13 mouse cellular contexts compared by ENCODE assay signal in the genomic region with DNA sequence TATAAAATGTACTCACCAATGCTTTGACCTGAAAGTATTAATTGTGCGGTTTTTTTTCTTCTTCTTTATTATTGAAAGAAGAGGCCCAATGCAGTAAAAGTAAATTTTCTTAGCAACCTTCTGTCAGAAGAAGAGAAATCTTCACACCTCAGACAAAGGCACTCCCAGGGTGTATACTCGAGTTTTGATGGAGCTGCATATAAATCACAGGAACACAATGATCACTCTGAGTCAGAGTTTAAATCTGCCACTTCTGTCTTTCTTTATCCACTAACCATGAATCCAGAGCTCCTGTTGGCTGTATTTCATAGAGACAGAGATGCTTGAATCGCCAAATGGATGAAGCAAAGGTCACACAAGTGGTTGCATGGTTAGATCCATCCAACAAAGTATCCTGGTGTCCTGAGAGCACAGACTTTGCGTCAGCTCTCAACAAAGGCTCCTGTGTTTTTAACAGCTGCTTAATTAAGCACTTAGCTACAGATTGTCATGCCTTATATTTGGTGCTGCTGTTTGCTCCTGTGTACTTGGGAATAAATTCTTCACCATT.
"Had no signal": no experiment of that assay in that cellular context is flagged by ENCODE, and none has a peak within 500 bp of the region (broad histone marks: within the 10 kb centered on the region; RNA-seq: fewer than 3 reads in every experiment).

No protein-coding gene starts in this region.

- H3K9ac ChIP-seq: kidney, embryonic 15.5 days; limb, embryonic 13.5 days; liver, embryonic 14.5 days had no signal

- H3K36me3 ChIP-seq: kidney, embryonic 15.5 days; limb, embryonic 13.5 days; midbrain, embryonic 10.5 days had no signal

- H3K4me3 ChIP-seq: kidney, embryonic 15.5 days; limb, embryonic 13.5 days; midbrain, embryonic 10.5 days; myocyte had no signal

- H3K27me3 ChIP-seq: kidney, embryonic 15.5 days; limb, embryonic 13.5 days had no signal

- DNase-seq: kidney, adult 18-20 months; kidney, postnatal 14 days; left cerebral cortex, postnatal 4 days; lung, adult 18-20 months; midbrain, embryonic 14.5 days; retina, postnatal 1 day; right cerebral cortex, postnatal 14 days; thymus, postnatal 4 days had no signal

- H3K4me1 ChIP-seq: kidney, embryonic 15.5 days; limb, embryonic 13.5 days had no signal

- H3K4me2 ChIP-seq: kidney, embryonic 15.5 days; limb, embryonic 13.5 days had no signal

- H3K27ac ChIP-seq: kidney, embryonic 15.5 days; limb, embryonic 13.5 days; liver, embryonic 14.5 days; midbrain, embryonic 10.5 days had no signal

- H3K9me3 ChIP-seq: kidney, embryonic 15.5 days; limb, embryonic 13.5 days; midbrain, embryonic 10.5 days had no signal
